Mouse (Mus musculus): ENCODE data around the gene Mitf.

- no peak for TF ChIP-seq EP300 (IDR thresholded peaks at IDR 0.05)
- no peak for TF ChIP-seq CTCF (IDR thresholded peaks at IDR 0.05)
These were observed 242.0 kb downstream of the Mitf start for GRCm38 (mm10) chr6:98048671-98049438.

Measured in lung, postnatal 0 days (tissue).